Mouse (Mus musculus): ENCODE measurements around the gene St3gal6. TPM values are rescaled to one million over a fixed set of nuclear protein-coding genes. Genes with fewer than 3 reads are reported as not detected.

The St3gal6 gene
- polyA plus RNA-seq, 1 experiment: 24.2 TPM

GRCm38 (mm10) chr16:58453138-58453537 is 70.9 kb downstream of the St3gal6 start:
- Histone ChIP-seq H3K4me1 (ENCODE audit: control insufficient read depth, insufficient read depth, low read length) (no peaks in the 10 kb centered on the region), H3K4me3 (ENCODE audit: control insufficient read depth, low read depth, low read length) (no peak overlapping the region), H3K27me3 (ENCODE audit: control insufficient read depth, insufficient read depth, low read length) (no peaks in the 10 kb centered on the region), H3K27ac (ENCODE audit: control insufficient read depth, insufficient read depth, low read depth, low read length) (0 out of 2 replicates have a peak overlapping the region, but pooled peaks have one; percentile 43), H3K36me3 (ENCODE audit: control insufficient read depth, insufficient read depth, low read length) (no peaks in the 10 kb centered on the region)
- no peak for TF ChIP-seq POLR2A (IDR thresholded peaks at IDR 0.05; ENCODE audit: control insufficient read depth, low read depth, low read length)
- TF ChIP-seq CTCF (IDR thresholded peaks at IDR 0.05; ENCODE audit: control insufficient read depth, insufficient read depth, insufficient replicate concordance, low read depth, low read length): no peak

DNA sequence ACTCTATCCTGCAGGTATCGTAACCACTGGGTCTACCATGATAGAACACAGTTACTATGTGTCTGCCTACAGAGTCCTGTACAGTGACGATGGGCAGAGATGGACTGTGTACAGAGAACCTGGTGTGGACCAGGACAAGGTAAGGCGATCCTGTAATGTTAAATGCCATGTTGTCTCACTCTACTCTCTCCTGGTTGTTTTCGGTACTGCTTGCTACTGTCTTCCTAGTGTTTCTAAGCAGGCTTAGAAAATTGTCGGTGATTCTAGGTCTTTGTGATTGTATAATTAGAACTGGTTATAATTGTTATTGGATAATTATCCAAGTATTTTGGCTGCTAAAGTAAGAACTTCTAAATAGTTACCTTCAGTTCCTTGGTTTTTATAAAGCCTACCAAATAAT is 72.4 kb downstream of the St3gal6 start:
- no peak overlapping the region for H3K4me3 ChIP-seq (ENCODE audit: control insufficient read depth, low read depth, low read length)
- TF ChIP-seq POLR2A (IDR thresholded peaks at IDR 0.05; ENCODE audit: control insufficient read depth, low read depth, low read length): no peak
- TF ChIP-seq CTCF (IDR thresholded peaks at IDR 0.05; ENCODE audit: control insufficient read depth, insufficient read depth, insufficient replicate concordance, low read depth, low read length): no peak
- no peaks in the 10 kb centered on the region for H3K36me3 ChIP-seq (ENCODE audit: control insufficient read depth, insufficient read depth, low read length)

GRCm38 (mm10) chr16:58450648-58451047 is 73.4 kb downstream of the St3gal6 start:
- Histone ChIP-seq H3K36me3 (ENCODE audit: control insufficient read depth, insufficient read depth, low read length) (no peaks in the 10 kb centered on the region), H3K27ac (ENCODE audit: control insufficient read depth, insufficient read depth, low read depth, low read length) (no peak overlapping the region), H3K4me3 (ENCODE audit: control insufficient read depth, low read depth, low read length) (no peak overlapping the region), H3K27me3 (ENCODE audit: control insufficient read depth, insufficient read depth, low read length) (no peaks in the 10 kb centered on the region), H3K4me1 (ENCODE audit: control insufficient read depth, insufficient read depth, low read length) (no peaks in the 10 kb centered on the region)
- TF ChIP-seq CTCF (IDR thresholded peaks at IDR 0.05; ENCODE audit: control insufficient read depth, insufficient read depth, insufficient replicate concordance, low read depth, low read length): no peak
- TF ChIP-seq POLR2A (IDR thresholded peaks at IDR 0.05; ENCODE audit: control insufficient read depth, low read depth, low read length): no peak

More for the DNA sequence above, 72.4 kb downstream of the St3gal6 start:
- H3K27me3 ChIP-seq (ENCODE audit: control insufficient read depth, insufficient read depth, low read length): no peaks in the 10 kb centered on the region
- H3K27ac ChIP-seq (ENCODE audit: control insufficient read depth, insufficient read depth, low read depth, low read length): no peak overlapping the region
- no peaks in the 10 kb centered on the region for H3K4me1 ChIP-seq (ENCODE audit: control insufficient read depth, insufficient read depth, low read length)

- no peaks in the 10 kb centered on the region for H3K4me1 ChIP-seq (ENCODE audit: control insufficient read depth, insufficient read depth, low read length)
- no peak overlapping the region for H3K27ac ChIP-seq (ENCODE audit: control insufficient read depth, insufficient read depth, low read depth, low read length)
- no peaks in the 10 kb centered on the region for H3K27me3 ChIP-seq (ENCODE audit: control insufficient read depth, insufficient read depth, low read length)
- H3K4me3 ChIP-seq (ENCODE audit: control insufficient read depth, low read depth, low read length): no peak overlapping the region
- no peaks in the 10 kb centered on the region for H3K36me3 ChIP-seq (ENCODE audit: control insufficient read depth, insufficient read depth, low read length)
- TF ChIP-seq POLR2A (IDR thresholded peaks at IDR 0.05; ENCODE audit: control insufficient read depth, low read depth, low read length) (no peak), CTCF (IDR thresholded peaks at IDR 0.05; ENCODE audit: control insufficient read depth, insufficient read depth, insufficient replicate concordance, low read depth, low read length) (no peak)
These were observed 75.0 kb downstream of the St3gal6 start for GRCm38 (mm10) chr16:58449073-58449472.

DNA sequence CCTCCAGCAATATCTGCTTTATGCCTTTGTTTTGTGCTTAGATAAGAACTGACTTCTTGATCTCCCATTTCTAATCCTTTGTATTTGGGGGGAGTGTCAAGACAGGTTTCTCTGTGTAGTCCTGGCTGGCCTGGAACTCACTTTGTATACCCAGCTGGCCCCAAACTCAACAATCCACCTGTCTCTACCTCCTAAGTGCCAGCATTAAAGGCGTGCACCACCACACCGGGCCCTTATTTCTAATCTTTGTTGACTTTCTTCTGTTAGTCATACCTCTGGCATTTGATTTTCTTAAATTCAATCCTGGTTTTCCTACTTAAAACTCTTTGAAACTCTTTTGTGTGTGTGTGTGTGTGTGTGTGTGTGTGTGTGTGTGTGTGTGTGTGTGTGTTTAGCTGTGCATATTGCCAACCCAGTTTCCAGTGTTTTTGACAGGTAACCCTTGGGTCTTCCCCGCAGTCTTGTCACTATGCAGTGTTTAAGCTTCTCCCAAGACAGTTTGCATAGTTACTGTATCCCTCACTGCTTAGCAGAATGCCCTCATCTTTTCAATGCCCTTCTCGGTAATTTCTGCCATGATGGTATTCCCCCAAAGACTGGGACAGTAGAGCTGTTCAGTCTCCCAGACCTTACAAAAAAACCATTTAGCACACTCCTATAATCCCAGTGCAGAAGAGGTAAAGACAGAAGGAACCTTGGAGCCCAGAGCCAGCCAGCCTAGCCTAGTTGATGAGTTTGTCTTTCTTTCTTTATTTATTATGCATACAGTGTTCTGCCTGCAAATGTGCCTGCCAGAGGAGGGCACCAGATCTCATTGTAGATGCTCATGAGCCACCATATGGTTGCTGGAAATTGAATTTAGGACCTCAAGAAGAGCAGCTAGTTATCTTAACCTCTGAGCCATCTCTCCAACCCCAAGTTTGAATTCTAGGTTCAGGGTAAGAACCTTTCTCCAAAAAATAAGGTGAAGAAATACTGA is 77.5 kb downstream of the St3gal6 start:
- Histone ChIP-seq H3K27me3 (ENCODE audit: control insufficient read depth, insufficient read depth, low read length) (no peaks in the 10 kb centered on the region), H3K4me3 (ENCODE audit: control insufficient read depth, low read depth, low read length) (no peak overlapping the region)

DNA sequence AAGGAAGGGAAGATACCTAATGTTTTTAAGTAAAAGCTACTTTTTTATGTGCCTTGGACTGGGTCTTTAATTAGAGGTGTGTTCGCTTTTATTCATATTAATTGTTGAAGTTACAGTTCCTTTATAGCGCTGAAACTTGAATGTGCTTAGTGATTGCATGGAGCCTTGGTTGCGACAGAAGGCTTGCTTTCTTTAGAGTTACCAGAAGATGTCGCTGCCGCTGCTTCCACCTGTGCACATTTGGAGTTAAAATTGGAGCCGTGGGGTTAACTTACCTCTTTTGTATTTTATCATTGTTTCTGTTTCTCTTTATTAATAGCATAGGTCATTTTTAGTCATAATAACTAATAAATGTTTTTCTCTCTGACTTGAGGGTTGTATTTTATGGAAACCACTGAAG is 79.3 kb downstream of the St3gal6 start:
- H3K36me3 ChIP-seq (ENCODE audit: control insufficient read depth, insufficient read depth, low read length): no peaks in the 10 kb centered on the region
- H3K4me1 ChIP-seq (ENCODE audit: control insufficient read depth, insufficient read depth, low read length): no peaks in the 10 kb centered on the region
- no peak overlapping the region for H3K27ac ChIP-seq (ENCODE audit: control insufficient read depth, insufficient read depth, low read depth, low read length)
- no peak for TF ChIP-seq POLR2A (IDR thresholded peaks at IDR 0.05; ENCODE audit: control insufficient read depth, low read depth, low read length)
- TF ChIP-seq CTCF (IDR thresholded peaks at IDR 0.05; ENCODE audit: control insufficient read depth, insufficient read depth, insufficient replicate concordance, low read depth, low read length): no peak
- H3K27me3 ChIP-seq (ENCODE audit: control insufficient read depth, insufficient read depth, low read length): no peaks in the 10 kb centered on the region
- no peak overlapping the region for H3K4me3 ChIP-seq (ENCODE audit: control insufficient read depth, low read depth, low read length)

More for the DNA sequence above, 77.5 kb downstream of the St3gal6 start:
- Histone ChIP-seq H3K4me1 (ENCODE audit: control insufficient read depth, insufficient read depth, low read length) (no peaks in the 10 kb centered on the region), H3K36me3 (ENCODE audit: control insufficient read depth, insufficient read depth, low read length) (no peaks in the 10 kb centered on the region), H3K27ac (ENCODE audit: control insufficient read depth, insufficient read depth, low read depth, low read length) (no peak overlapping the region)
- TF ChIP-seq POLR2A (IDR thresholded peaks at IDR 0.05; ENCODE audit: control insufficient read depth, low read depth, low read length): no peak
- TF ChIP-seq CTCF (IDR thresholded peaks at IDR 0.05; ENCODE audit: control insufficient read depth, insufficient read depth, insufficient replicate concordance, low read depth, low read length): no peak

DNA sequence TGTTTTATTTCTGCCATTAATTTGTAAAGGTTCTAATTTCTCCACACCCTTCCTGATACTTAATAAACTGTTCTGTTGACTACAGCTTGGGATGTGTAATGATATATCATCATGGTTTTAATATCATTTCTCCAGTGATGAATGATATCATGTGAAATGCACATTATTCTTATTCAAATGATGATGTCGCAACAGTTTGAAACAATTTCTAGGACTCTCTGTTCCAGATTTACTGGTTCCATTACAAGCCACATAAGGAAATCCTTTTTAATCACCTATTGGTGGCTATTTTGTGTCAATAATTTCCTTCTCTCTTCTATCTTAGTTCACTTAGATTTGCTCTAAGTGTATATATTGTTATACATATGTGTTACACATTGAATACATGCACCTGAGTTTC is 91.7 kb downstream of the St3gal6 start:
- Histone ChIP-seq H3K4me1 (ENCODE audit: control insufficient read depth, insufficient read depth, low read length) (no peaks in the 10 kb centered on the region), H3K27me3 (ENCODE audit: control insufficient read depth, insufficient read depth, low read length) (no peaks in the 10 kb centered on the region), H3K36me3 (ENCODE audit: control insufficient read depth, insufficient read depth, low read length) (no peaks in the 10 kb centered on the region), H3K4me3 (ENCODE audit: control insufficient read depth, low read depth, low read length) (no peak overlapping the region), H3K27ac (ENCODE audit: control insufficient read depth, insufficient read depth, low read depth, low read length) (no peak overlapping the region)
- no peak for TF ChIP-seq POLR2A (IDR thresholded peaks at IDR 0.05; ENCODE audit: control insufficient read depth, low read depth, low read length)
- TF ChIP-seq CTCF (IDR thresholded peaks at IDR 0.05; ENCODE audit: control insufficient read depth, insufficient read depth, insufficient replicate concordance, low read depth, low read length): no peak

Data from testis, adult 2 months (tissue).